Mouse (Mus musculus) olfactory bulb, adult 2 months (tissue): ENCODE results near the gene Fgfr2.

ENCODE experiments used
- CTCF ChIP-seq: fragments of 200-500 bp; IDR thresholded peaks from 2 replicates; pipeline ENCODE4 v1.5.1; 2012; ENCODE audit warnings: low read depth, mild to moderate bottlenecking, low read length, moderate library complexity; ENCODE audit not compliant: insufficient read depth
- POLR2A ChIP-seq: fragments of 200-500 bp; IDR thresholded peaks from 2 replicates; pipeline ENCODE4 v1.6.1; 2012; ENCODE audit warnings: mild to moderate bottlenecking, low read depth, low read length, moderate library complexity; ENCODE audit not compliant: insufficient read depth

- TF ChIP-seq POLR2A: no peak
- no peak for TF ChIP-seq CTCF
These were observed 2178.2 kb downstream of the Fgfr2 start for GRCm38 (mm10) chr7:130944766-130945475.
